Mouse (Mus musculus): ENCODE measurements at regions not wholly inside any gene's neighbourhood (a gene's known extent, or its start where the extent isn't known, plus 50 kb on each side); places are given as distances from the start of the nearest gene placed in this dataset.

DNA sequence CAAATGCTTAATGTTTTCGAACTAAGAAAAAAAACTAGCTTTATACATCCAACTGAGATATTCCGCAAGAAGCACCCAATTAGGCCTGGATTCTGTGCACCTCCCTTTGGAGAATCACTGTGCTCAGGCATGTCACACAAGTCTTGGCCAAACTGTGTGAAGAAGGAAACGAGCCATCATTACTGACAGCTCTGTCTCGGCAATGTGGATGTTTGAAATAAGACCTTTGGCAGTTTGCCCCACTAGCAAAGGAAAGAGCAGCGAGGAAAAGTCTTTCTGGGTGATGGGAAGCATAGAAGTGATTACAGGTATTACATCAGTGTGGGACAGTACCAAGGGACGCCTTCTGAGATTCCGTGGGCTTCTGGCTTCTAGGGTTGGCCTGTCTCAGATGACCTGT, 112.6 kb upstream of the Gnao1 start:
- DNase-seq (ENCODE audit: low spot score), result no peak
- Histone ChIP-seq H3K27ac (ENCODE audit: low read length) (no peak overlapping the region), H3K27me3 (replicated peaks; ENCODE audit: insufficient read depth, low read length) (no peaks in the 10 kb centered on the region), H3K9ac (replicated peaks; ENCODE audit: low read depth) (no peak overlapping the region), H3K4me2 (replicated peaks; ENCODE audit: low read depth, low read length) (no peak overlapping the region), H3K4me3 (ENCODE audit: low read depth, low read length) (no peak overlapping the region), H3K4me1 (ENCODE audit: insufficient read depth, low read depth, low read length) (no peaks in the 10 kb centered on the region), H3K9me3 (ENCODE audit: low read length) (no peaks in the 10 kb centered on the region), H3K36me3 (ENCODE audit: insufficient read depth, low read length) (no peaks in the 10 kb centered on the region)
- 48% methylated on average over 7 of the region's 7 CpGs for WGBS
- TF ChIP-seq CTCF (IDR thresholded peaks at IDR 0.05), result no peak
- no peak for TF ChIP-seq EP300 (IDR thresholded peaks at IDR 0.05)
- no peak for ATAC-seq

- ATAC-seq (no peak), DNase-seq (ENCODE audit: low spot score) (no peak)
- 81% methylated on average over 3 of the region's 3 CpGs for WGBS
- TF ChIP-seq EP300 (IDR thresholded peaks at IDR 0.05), result no peak
- TF ChIP-seq CTCF (IDR thresholded peaks at IDR 0.05), result no peak
- no peak overlapping the region for H3K4me2 ChIP-seq (replicated peaks; ENCODE audit: low read depth, low read length)
- H3K9me3 ChIP-seq (ENCODE audit: low read length), result no peaks in the 10 kb centered on the region
- H3K4me1 ChIP-seq (ENCODE audit: insufficient read depth, low read depth, low read length), result no peaks in the 10 kb centered on the region
- H3K36me3 ChIP-seq (ENCODE audit: insufficient read depth, low read length), result no peaks in the 10 kb centered on the region
- H3K27me3 ChIP-seq (replicated peaks; ENCODE audit: insufficient read depth, low read length), result no peaks in the 10 kb centered on the region
- no peak overlapping the region for H3K9ac ChIP-seq (replicated peaks; ENCODE audit: low read depth)
- H3K27ac ChIP-seq (ENCODE audit: low read length), result no peak overlapping the region
- no peak overlapping the region for H3K4me3 ChIP-seq (ENCODE audit: low read depth, low read length)
These were observed 111.3 kb upstream of the Gnao1 start for GRCm38 (mm10) chr8:93698508-93698907.

- WGBS, result 62% methylated on average over 3 of the region's 3 CpGs
- H3K27ac ChIP-seq (ENCODE audit: low read length), result no peak overlapping the region
These were observed 108.4 kb upstream of the Gnao1 start for GRCm38 (mm10) chr8:93701391-93701790.

GRCm38 (mm10) chr8:93712066-93712706, 97.6 kb upstream of the Gnao1 start:
- Histone ChIP-seq H3K9ac (replicated peaks; ENCODE audit: low read depth) (no peak overlapping the region), H3K27ac (ENCODE audit: low read length) (no peak overlapping the region), H3K4me1 (ENCODE audit: insufficient read depth, low read depth, low read length) (no peaks in the 10 kb centered on the region), H3K4me3 (ENCODE audit: low read depth, low read length) (no peak overlapping the region), H3K27me3 (replicated peaks; ENCODE audit: insufficient read depth, low read length) (no peaks in the 10 kb centered on the region), H3K9me3 (ENCODE audit: low read length) (no peaks in the 10 kb centered on the region), H3K4me2 (replicated peaks; ENCODE audit: low read depth, low read length) (no peak overlapping the region), H3K36me3 (ENCODE audit: insufficient read depth, low read length) (no peaks in the 10 kb centered on the region)
- ATAC-seq (no peak), DNase-seq (ENCODE audit: low spot score) (no peak)
- 85% methylated on average over 3 of the region's 3 CpGs for whole genome bisulfite sequencing
- TF ChIP-seq CTCF (IDR thresholded peaks at IDR 0.05) (no peak), EP300 (IDR thresholded peaks at IDR 0.05) (no peak)

More at GRCm38 (mm10) chr8:93701391-93701790, 108.4 kb upstream of the Gnao1 start:
- Histone ChIP-seq H3K27me3 (replicated peaks; ENCODE audit: insufficient read depth, low read length) (no peaks in the 10 kb centered on the region), H3K4me2 (replicated peaks; ENCODE audit: low read depth, low read length) (no peak overlapping the region), H3K36me3 (ENCODE audit: insufficient read depth, low read length) (no peaks in the 10 kb centered on the region), H3K9ac (replicated peaks; ENCODE audit: low read depth) (no peak overlapping the region), H3K4me1 (ENCODE audit: insufficient read depth, low read depth, low read length) (no peaks in the 10 kb centered on the region), H3K9me3 (ENCODE audit: low read length) (no peaks in the 10 kb centered on the region), H3K4me3 (ENCODE audit: low read depth, low read length) (no peak overlapping the region)
- ATAC-seq (no peak), DNase-seq (ENCODE audit: low spot score) (no peak)
- TF ChIP-seq EP300 (IDR thresholded peaks at IDR 0.05) (no peak), CTCF (IDR thresholded peaks at IDR 0.05) (no peak)

GRCm38 (mm10) chr8:93713221-93713620, 96.5 kb upstream of the Gnao1 start:
- no peak for TF ChIP-seq CTCF (IDR thresholded peaks at IDR 0.05)
- TF ChIP-seq EP300 (IDR thresholded peaks at IDR 0.05), result no peak
- Histone ChIP-seq H3K27ac (ENCODE audit: low read length) (no peak overlapping the region), H3K9ac (replicated peaks; ENCODE audit: low read depth) (no peak overlapping the region), H3K9me3 (ENCODE audit: low read length) (no peaks in the 10 kb centered on the region), H3K4me1 (ENCODE audit: insufficient read depth, low read depth, low read length) (no peaks in the 10 kb centered on the region), H3K36me3 (ENCODE audit: insufficient read depth, low read length) (no peaks in the 10 kb centered on the region), H3K4me3 (ENCODE audit: low read depth, low read length) (no peak overlapping the region), H3K27me3 (replicated peaks; ENCODE audit: insufficient read depth, low read length) (no peaks in the 10 kb centered on the region), H3K4me2 (replicated peaks; ENCODE audit: low read depth, low read length) (no peak overlapping the region)
- ATAC-seq (no peak), DNase-seq (ENCODE audit: low spot score) (no peak)
- WGBS, result 79% methylated on average over 2 of the region's 2 CpGs

- no peak for TF ChIP-seq EP300 (IDR thresholded peaks at IDR 0.05)
- TF ChIP-seq CTCF (IDR thresholded peaks at IDR 0.05), result no peak
- Histone ChIP-seq H3K9me3 (ENCODE audit: low read length) (no peaks in the 10 kb centered on the region), H3K4me1 (ENCODE audit: insufficient read depth, low read depth, low read length) (no peaks in the 10 kb centered on the region), H3K9ac (replicated peaks; ENCODE audit: low read depth) (no peak overlapping the region), H3K27ac (ENCODE audit: low read length) (no peak overlapping the region), H3K4me2 (replicated peaks; ENCODE audit: low read depth, low read length) (no peak overlapping the region), H3K4me3 (ENCODE audit: low read depth, low read length) (no peak overlapping the region), H3K27me3 (replicated peaks; ENCODE audit: insufficient read depth, low read length) (no peaks in the 10 kb centered on the region), H3K36me3 (ENCODE audit: insufficient read depth, low read length) (no peaks in the 10 kb centered on the region)
- peak; percentile 27 for DNase-seq (ENCODE audit: low spot score)
- 65% methylated on average over 15 of the region's 15 CpGs for WGBS
- ATAC-seq, result peak; percentile 62
These were observed 84.8 kb upstream of the Gnao1 start for GRCm38 (mm10) chr8:93724896-93725489.
